Mouse (Mus musculus) G1E (cell line): ENCODE data around the gene Catsperg2.

Experiments
- CTCF ChIP-seq: IDR thresholded peaks from 2 replicates; pipeline ENCODE4 v1.5.1; 2012; ENCODE audit warnings: low read depth, low read length, inconsistent platforms, mixed read lengths
- POLR2AphosphoS5 ChIP-seq: IDR thresholded peaks from 2 replicates; pipeline ENCODE4 v1.6.1; 2012; ENCODE audit warnings: low read depth, low read length, inconsistent platforms; ENCODE audit not compliant: insufficient replicate concordance

DNA sequence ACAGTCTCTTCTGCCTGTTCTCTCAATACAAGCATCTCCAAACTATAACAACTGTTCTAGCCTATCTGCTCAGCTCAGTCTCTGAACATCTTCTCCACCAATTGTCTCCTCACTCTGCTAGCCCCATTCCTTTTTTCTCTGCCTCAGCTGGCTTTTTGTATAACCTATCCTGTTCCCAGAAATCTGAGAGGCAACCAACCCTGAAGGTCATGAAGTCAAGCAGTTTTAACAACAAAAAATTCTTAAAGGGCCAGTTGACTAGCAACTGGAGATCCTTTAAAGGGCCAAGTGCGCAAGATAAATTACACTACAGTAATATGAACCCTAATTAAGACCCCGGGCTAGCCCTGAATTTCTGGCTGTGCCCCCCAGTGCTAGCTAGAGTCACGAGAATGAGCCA, 47.5 kb upstream of the Catsperg2 start:
- no peak for TF ChIP-seq CTCF
- no peak for TF ChIP-seq POLR2AphosphoS5
